Mouse (Mus musculus): ENCODE data around the gene Atp5mpl. TPM values are rescaled to one million over a fixed set of nuclear protein-coding genes. Genes with fewer than 3 reads are reported as not detected.

Atp5mpl gene
- total RNA-seq, 2 experiments from 2014 or later, result 359 to 454 TPM

- no peak for DNase-seq (ENCODE audit: low spot score in 2 of 2)
These were observed 51.0 kb downstream of the Atp5mpl start for GRCm38 (mm10) chr12:111915781-111916180.

DNA sequence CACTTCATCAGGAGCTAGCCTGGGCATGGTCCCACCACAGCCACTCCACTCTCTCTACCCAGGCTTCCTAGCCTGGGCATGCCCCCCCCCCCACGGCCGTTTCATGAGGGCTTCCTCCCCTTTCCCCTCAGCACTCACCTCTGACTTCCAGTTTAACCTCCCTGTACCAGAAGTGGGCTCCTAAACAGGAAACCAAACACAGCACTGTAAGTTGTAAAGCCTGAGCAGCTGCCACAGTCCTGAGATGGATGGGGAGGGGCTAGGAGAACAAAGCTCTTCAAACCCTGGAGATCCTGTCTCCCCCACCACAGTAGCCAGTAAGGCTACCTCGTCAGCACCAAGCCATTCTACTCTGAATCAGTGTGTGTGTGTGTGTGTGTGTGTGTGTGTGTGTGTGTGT, 52.7 kb downstream of the Atp5mpl start:
- DNase-seq (ENCODE audit: low spot score in 2 of 2), result no peak

- DNase-seq (ENCODE audit: low spot score in 2 of 2), result no peak
These were observed 54.0 kb downstream of the Atp5mpl start for GRCm38 (mm10) chr12:111912802-111913201.

DNA sequence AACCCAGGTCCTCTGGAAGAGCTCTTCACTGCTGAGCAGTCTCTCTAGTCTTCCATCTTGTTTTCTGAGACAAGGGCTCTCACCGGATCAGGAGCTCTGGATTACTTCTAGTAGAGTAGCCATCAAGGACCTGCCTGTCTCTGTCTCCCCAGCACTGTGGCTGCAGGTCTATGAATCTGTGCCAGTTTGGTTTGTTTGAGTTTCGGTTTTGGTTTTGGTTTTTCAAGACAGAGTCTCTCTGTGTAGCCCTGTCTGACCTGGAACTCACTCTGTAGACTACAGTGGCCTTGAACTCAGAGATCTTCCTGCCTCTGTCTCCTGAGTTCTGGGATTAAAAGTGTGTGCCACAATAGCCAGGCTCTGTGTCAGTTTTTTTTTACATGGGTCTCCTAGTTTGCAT, 55.0 kb downstream of the Atp5mpl start:
- no peak for DNase-seq (ENCODE audit: low spot score in 2 of 2)

Other genes with a start within 250 kb of the Atp5mpl start
- 100 to 1,000 TPM in 1 of 2 experiments, 10 to 100 TPM in 1; 93.1 to 126 TPM for gene Klc1, start 208.1 kb downstream of the Atp5mpl start, total RNA-seq (2021)
- gene Xrcc3, start 153.1 kb downstream of the Atp5mpl start, total RNA-seq (2021), result 10 to 100 TPM; 13.0 to 13.7 TPM
- gene Zfyve21, start 152.8 kb downstream of the Atp5mpl start, total RNA-seq (2021), result 100 to 1,000 TPM in 1 of 2 experiments, 10 to 100 TPM in 1; 84.6 to 101 TPM
- gene Ppp1r13b, start 58.9 kb downstream of the Atp5mpl start, total RNA-seq (2021), result 10 to 100 TPM; 16.2 to 19.4 TPM
- under 1 TPM in 1 of 2 experiments, not detected in 1; 0.30 TPM for gene Tdrd9, start 4.6 kb upstream of the Atp5mpl start, total RNA-seq (2021)
- not detected for gene Rd3l, start 14.3 kb upstream of the Atp5mpl start, total RNA-seq (2021)
- 10 to 100 TPM; 32.9 to 41.5 TPM for gene Aspg, start 139.7 kb upstream of the Atp5mpl start, total RNA-seq (2021)
- 1 to 10 TPM; 6.9 to 7.1 TPM for gene Kif26a, start 179.2 kb upstream of the Atp5mpl start, total RNA-seq (2021)

All from adrenal gland, adult 18-20 months (tissue).